Mouse (Mus musculus) lung, adult 2 months (tissue): Measurements from ENCODE around the gene Traf4.

Source experiments
- CTCF ChIP-seq: fragments of 200-500 bp; IDR thresholded peaks from 2 replicates; pipeline ENCODE4 v1.5.1; 2011; ENCODE audit warnings: mild to moderate bottlenecking, low read length, control low read depth; ENCODE audit not compliant: insufficient read depth
- POLR2A ChIP-seq: fragments of 200-500 bp; IDR thresholded peaks from 2 replicates; pipeline ENCODE4 v1.6.1; 2011; ENCODE audit warnings: low read depth, mild to moderate bottlenecking, control low read depth, low read length, borderline replicate concordance; ENCODE audit errors: extremely low read depth

GRCm38 (mm10) chr11:78164924-78165760 lies at the start of gene Traf4:
- TF ChIP-seq CTCF (no peak), POLR2A (peak; percentile 51; the same call in 1 of the 2 replicates)
